Mouse (Mus musculus): ENCODE measurements at regions not wholly inside any gene's neighbourhood (a gene's known extent, or its start where the extent isn't known, plus 50 kb on each side); places are given as distances from the start of the nearest gene placed in this dataset.

- no peak for TF ChIP-seq POLR2A (IDR thresholded peaks at IDR 0.05; ENCODE audit: insufficient read depth, low read depth, low read length)
- no peak for TF ChIP-seq CTCF (IDR thresholded peaks at IDR 0.05; ENCODE audit: insufficient read depth, low read depth, low read length)
- H3K4me1 ChIP-seq (ENCODE audit: control insufficient read depth, insufficient read depth, low read length): no peaks in the 10 kb centered on the region
- H3K4me3 ChIP-seq (ENCODE audit: insufficient read depth, low read depth, low read length): no peak overlapping the region
- no peak overlapping the region for H3K27ac ChIP-seq (ENCODE audit: insufficient read depth, low read depth, low read length)
- 93% methylated on average over 6 of the region's 6 CpGs for WGBS
These were observed 159.3 kb upstream of the Rad23b start for GRCm38 (mm10) chr4:55190586-55190985.

GRCm38 (mm10) chr4:55194061-55194460 lies 155.8 kb upstream of the Rad23b start:
- TF ChIP-seq POLR2A (IDR thresholded peaks at IDR 0.05; ENCODE audit: insufficient read depth, low read depth, low read length): no peak
- TF ChIP-seq CTCF (IDR thresholded peaks at IDR 0.05; ENCODE audit: insufficient read depth, low read depth, low read length): no peak
- WGBS: 98% methylated on average over 1 of the region's 1 CpGs
- H3K4me1 ChIP-seq (ENCODE audit: control insufficient read depth, insufficient read depth, low read length): no peaks in the 10 kb centered on the region
- no peak overlapping the region for H3K27ac ChIP-seq (ENCODE audit: insufficient read depth, low read depth, low read length)
- no peak overlapping the region for H3K4me3 ChIP-seq (ENCODE audit: insufficient read depth, low read depth, low read length)

GRCm38 (mm10) chr4:55194552-55194951 lies 155.3 kb upstream of the Rad23b start:
- Histone ChIP-seq H3K4me1 (ENCODE audit: control insufficient read depth, insufficient read depth, low read length) (no peaks in the 10 kb centered on the region), H3K4me3 (ENCODE audit: insufficient read depth, low read depth, low read length) (no peak overlapping the region), H3K27ac (ENCODE audit: insufficient read depth, low read depth, low read length) (no peak overlapping the region)
- WGBS: 93% methylated on average over 4 of the region's 4 CpGs
- TF ChIP-seq POLR2A (IDR thresholded peaks at IDR 0.05; ENCODE audit: insufficient read depth, low read depth, low read length) (no peak), CTCF (IDR thresholded peaks at IDR 0.05; ENCODE audit: insufficient read depth, low read depth, low read length) (no peak)

GRCm38 (mm10) chr4:55203731-55204710 lies 145.8 kb upstream of the Rad23b start:
- peaks cover 16% of the 10 kb centered on the region for H3K4me1 ChIP-seq (ENCODE audit: control insufficient read depth, insufficient read depth, low read length)
- 67% methylated on average over 20 of the region's 20 CpGs for WGBS
- no peak overlapping the region for H3K27ac ChIP-seq (ENCODE audit: insufficient read depth, low read depth, low read length)
- no peak overlapping the region for H3K4me3 ChIP-seq (ENCODE audit: insufficient read depth, low read depth, low read length)
- TF ChIP-seq CTCF (IDR thresholded peaks at IDR 0.05; ENCODE audit: insufficient read depth, low read depth, low read length) (no peak), POLR2A (IDR thresholded peaks at IDR 0.05; ENCODE audit: insufficient read depth, low read depth, low read length) (no peak)

GRCm38 (mm10) chr4:55206226-55206625 lies 143.6 kb upstream of the Rad23b start:
- H3K27ac ChIP-seq (ENCODE audit: insufficient read depth, low read depth, low read length): no peak overlapping the region
- 97% methylated on average over 3 of the region's 3 CpGs for WGBS
- TF ChIP-seq CTCF (IDR thresholded peaks at IDR 0.05; ENCODE audit: insufficient read depth, low read depth, low read length) (no peak), POLR2A (IDR thresholded peaks at IDR 0.05; ENCODE audit: insufficient read depth, low read depth, low read length) (no peak)

DNA sequence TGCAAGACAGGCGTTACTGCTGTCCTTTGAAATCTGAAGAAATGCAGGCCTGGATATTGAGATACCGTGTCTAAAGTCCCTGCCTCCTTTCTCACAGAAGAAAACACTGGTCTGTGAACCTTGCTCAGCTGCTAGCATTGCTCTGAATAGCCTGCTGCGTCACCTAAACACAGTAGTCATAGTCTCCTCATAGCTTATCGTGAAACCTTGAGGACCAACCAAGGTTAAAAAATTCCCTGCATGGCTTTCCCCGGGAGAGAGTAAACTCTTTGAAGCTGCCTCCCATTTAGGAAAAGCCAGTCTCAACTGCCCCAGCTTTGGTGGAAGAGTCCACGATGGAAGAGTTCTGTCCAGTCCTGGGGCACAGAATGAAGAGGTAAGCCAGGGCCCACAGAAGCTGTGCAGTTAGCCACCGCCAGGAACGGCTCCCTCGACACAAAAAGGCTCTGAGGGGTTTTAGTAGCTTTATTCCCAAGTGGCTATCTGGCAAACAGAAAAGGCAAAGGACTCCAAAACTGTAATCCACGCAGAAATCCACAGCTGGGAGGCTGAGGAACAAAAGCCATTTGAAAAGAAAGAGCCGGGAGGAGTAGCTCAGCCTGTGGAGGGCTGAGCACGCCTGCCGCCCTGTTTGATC lies 142.0 kb upstream of the Rad23b start:
- no peak for TF ChIP-seq CTCF (IDR thresholded peaks at IDR 0.05; ENCODE audit: insufficient read depth, low read depth, low read length)
- no peak for TF ChIP-seq POLR2A (IDR thresholded peaks at IDR 0.05; ENCODE audit: insufficient read depth, low read depth, low read length)
- 54% methylated on average over 13 of the region's 13 CpGs for WGBS
- no peak overlapping the region for H3K4me3 ChIP-seq (ENCODE audit: insufficient read depth, low read depth, low read length)
- H3K4me1 ChIP-seq (ENCODE audit: control insufficient read depth, insufficient read depth, low read length): peaks cover 18% of the 10 kb centered on the region
- no peak overlapping the region for H3K27ac ChIP-seq (ENCODE audit: insufficient read depth, low read depth, low read length)

More at GRCm38 (mm10) chr4:55206226-55206625, 143.6 kb upstream of the Rad23b start:
- Histone ChIP-seq H3K4me3 (ENCODE audit: insufficient read depth, low read depth, low read length) (no peak overlapping the region), H3K4me1 (ENCODE audit: control insufficient read depth, insufficient read depth, low read length) (peaks cover 18% of the 10 kb centered on the region)

- Histone ChIP-seq H3K4me3 (ENCODE audit: insufficient read depth, low read depth, low read length) (no peak overlapping the region), H3K4me1 (ENCODE audit: control insufficient read depth, insufficient read depth, low read length) (peaks cover 18% of the 10 kb centered on the region), H3K27ac (ENCODE audit: insufficient read depth, low read depth, low read length) (no peak overlapping the region)
- WGBS: 24% methylated on average over 21 of the region's 21 CpGs
- TF ChIP-seq CTCF (IDR thresholded peaks at IDR 0.05; ENCODE audit: insufficient read depth, low read depth, low read length) (no peak), POLR2A (IDR thresholded peaks at IDR 0.05; ENCODE audit: insufficient read depth, low read depth, low read length) (no peak)
These were observed 141.2 kb upstream of the Rad23b start for GRCm38 (mm10) chr4:55208386-55209345.

DNA sequence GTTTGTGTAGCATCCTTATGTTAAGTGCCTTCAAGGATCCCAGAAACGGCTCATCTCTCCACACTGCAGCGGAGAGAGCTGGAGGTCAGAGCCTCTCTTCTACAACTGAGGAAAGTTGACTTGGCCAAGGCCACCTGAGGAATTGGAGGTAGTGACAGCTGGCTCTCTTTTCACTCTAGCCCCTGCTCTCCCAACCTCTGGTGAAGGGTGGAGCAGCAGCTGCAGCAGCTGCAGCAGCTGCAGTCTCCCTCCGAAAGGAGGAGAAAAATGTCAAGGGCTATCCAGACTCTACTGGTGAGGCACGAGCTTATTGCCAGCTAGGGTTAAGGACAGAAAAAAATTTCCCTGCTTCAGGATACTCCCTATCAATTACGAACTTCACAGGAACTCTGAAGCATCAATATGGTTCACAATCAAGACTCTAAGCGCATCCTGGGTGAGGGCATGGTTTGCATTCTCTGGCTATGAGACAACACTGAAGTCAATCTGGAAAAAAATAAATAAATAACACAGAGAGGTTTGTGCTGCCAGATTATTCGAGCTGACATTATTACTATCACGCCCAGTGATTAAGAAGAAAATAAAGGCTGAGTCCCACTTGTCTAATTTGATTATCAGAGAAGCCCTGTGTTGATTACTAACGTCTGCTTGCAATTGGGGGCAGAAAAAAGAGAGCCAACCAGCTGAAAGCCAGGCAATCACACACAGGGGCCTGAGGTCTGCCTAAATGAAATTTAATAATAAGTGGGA lies 134.2 kb upstream of the Rad23b start:
- no peak for TF ChIP-seq POLR2A (IDR thresholded peaks at IDR 0.05; ENCODE audit: insufficient read depth, low read depth, low read length)
- TF ChIP-seq CTCF (IDR thresholded peaks at IDR 0.05; ENCODE audit: insufficient read depth, low read depth, low read length): no peak
- 72% methylated on average over 9 of the region's 9 CpGs for WGBS
- Histone ChIP-seq H3K4me1 (ENCODE audit: control insufficient read depth, insufficient read depth, low read length) (no peaks in the 10 kb centered on the region), H3K4me3 (ENCODE audit: insufficient read depth, low read depth, low read length) (no peak overlapping the region), H3K27ac (ENCODE audit: insufficient read depth, low read depth, low read length) (no peak overlapping the region)
